9 mouse cellular contexts compared by ENCODE assay signal in the genomic region with DNA sequence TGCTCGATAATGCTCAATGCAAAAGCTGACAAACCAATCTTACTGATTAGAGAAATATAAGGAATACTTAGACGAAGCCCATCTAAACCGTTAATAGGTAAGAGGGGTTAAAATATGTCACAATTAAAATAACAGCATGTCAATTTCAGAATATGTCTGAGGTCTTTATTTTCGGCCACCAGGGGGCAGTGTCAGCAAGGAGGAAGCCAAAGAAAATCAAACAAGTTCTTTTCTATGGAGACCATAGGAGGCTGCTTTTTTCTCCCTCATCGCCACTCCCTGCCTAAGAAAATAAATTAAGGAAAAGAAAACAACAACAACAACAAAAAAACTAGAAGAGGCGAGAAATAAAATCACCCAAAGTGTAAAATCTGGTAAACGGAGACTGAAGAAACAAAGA.
A peak's percentile ranks its signal among the peaks of the same experiment; 100 is the strongest.
DNase-seq lines count a peak whose midpoint lies in the region; ATAC-seq and TF ChIP-seq lines count a peak whose summit lies in the region.
"Had no signal": no experiment of that assay in that cellular context is flagged by ENCODE, and none has a peak within 500 bp of the region (broad histone marks: within the 10 kb centered on the region; RNA-seq: fewer than 3 reads in every experiment).

No protein-coding gene starts in this region.

- no peak overlapping the region for H3K9ac ChIP-seq in intestine, postnatal 0 days (ENCODE audit: low read depth, low read length)
- no peak overlapping the region for H3K9ac ChIP-seq in intestine, embryonic 16.5 days (ENCODE audit: low read depth, low read length)
- H3K9ac ChIP-seq in hindbrain, embryonic 11.5 days (ENCODE audit: low read depth, low read length), result no peak overlapping the region
- H3K9ac ChIP-seq: lung, embryonic 15.5 days had no signal

- peak; percentile 63 for DNase-seq in MN1 (ENCODE audit: low spot score)
- DNase-seq in c-Kit-positive CD71-positive TER-119-negative erythroid progenitor cells, embryonic 14.5 days (ENCODE audit: low read depth), result peak; percentile 8
- DNase-seq in hindbrain, embryonic 11.5 days (ENCODE audit: low spot score), result peak; percentile 81
- peak; percentile 28 to 54 for DNase-seq in left cerebral cortex, postnatal 25 days (ENCODE audit: low spot score in 2 of 2)
- DNase-seq in retina, postnatal 1 day, result peak; percentile 76

- H3K4me1 ChIP-seq in intestine, postnatal 0 days (replicated peaks; ENCODE audit: control insufficient read depth, insufficient read depth, low read length), result no peaks in the 10 kb centered on the region
- no peaks in the 10 kb centered on the region for H3K4me1 ChIP-seq in intestine, embryonic 16.5 days (ENCODE audit: control insufficient read depth, insufficient read depth, low read length)
- H3K4me1 ChIP-seq in hindbrain, embryonic 11.5 days (replicated peaks; ENCODE audit: control insufficient read depth, insufficient read depth, low read length), result no peaks in the 10 kb centered on the region
- H3K4me1 ChIP-seq: lung, embryonic 15.5 days had no signal

- peak; percentile 77 for TF ChIP-seq CTCF in intestine, postnatal 0 days (IDR thresholded peaks at IDR 0.05; ENCODE audit: low read depth)

- ATAC-seq in intestine, postnatal 0 days, result no peak
- no peak for ATAC-seq in intestine, embryonic 16.5 days
- ATAC-seq in hindbrain, embryonic 11.5 days (ENCODE audit: low FRiP score), result peak; percentile 39; the same call in 1 of the 2 replicates
- ATAC-seq in megakaryocyte-erythroid progenitor cell, adult 5-6 weeks (replicated peaks; ENCODE audit: low FRiP score, low TSS enrichment, poor library complexity, severe bottlenecking), result no peak

- no peak overlapping the region for H3K4me3 ChIP-seq in intestine, postnatal 0 days (ENCODE audit: low read depth, low read length)
- no peak overlapping the region for H3K4me3 ChIP-seq in intestine, embryonic 16.5 days (ENCODE audit: low read length)
- H3K4me3 ChIP-seq in hindbrain, embryonic 11.5 days (ENCODE audit: low read depth, low read length), result no peak overlapping the region
- H3K4me3 ChIP-seq: lung, embryonic 15.5 days had no signal

- H3K4me2 ChIP-seq in intestine, postnatal 0 days (replicated peaks; ENCODE audit: low read depth), result no peak overlapping the region
- H3K4me2 ChIP-seq in intestine, embryonic 16.5 days (ENCODE audit: low read depth, low read length), result no peak overlapping the region
- H3K4me2 ChIP-seq in hindbrain, embryonic 11.5 days (replicated peaks; ENCODE audit: low read depth, low read length), result no peak overlapping the region
- H3K4me2 ChIP-seq: lung, embryonic 15.5 days had no signal

- H3K9me3 ChIP-seq in intestine, postnatal 0 days (ENCODE audit: control insufficient read depth), result no peaks in the 10 kb centered on the region
- H3K9me3 ChIP-seq in intestine, embryonic 16.5 days (ENCODE audit: control insufficient read depth, low read length), result no peaks in the 10 kb centered on the region
- H3K9me3 ChIP-seq in hindbrain, embryonic 11.5 days (ENCODE audit: control insufficient read depth, low read length), result no peaks in the 10 kb centered on the region
- H3K9me3 ChIP-seq: lung, embryonic 15.5 days had no signal

- H3K27me3 ChIP-seq in intestine, postnatal 0 days (replicated peaks; ENCODE audit: control insufficient read depth, insufficient read depth, low read length), result no peaks in the 10 kb centered on the region
- no peaks in the 10 kb centered on the region for H3K27me3 ChIP-seq in intestine, embryonic 16.5 days (replicated peaks; ENCODE audit: control insufficient read depth, insufficient read depth, low read length)
- H3K27me3 ChIP-seq in hindbrain, embryonic 11.5 days (ENCODE audit: control insufficient read depth, insufficient read depth, low read length), result no peaks in the 10 kb centered on the region
- H3K27me3 ChIP-seq: lung, embryonic 15.5 days had no signal

- H3K36me3 ChIP-seq in intestine, postnatal 0 days (ENCODE audit: control insufficient read depth, insufficient read depth), result no peaks in the 10 kb centered on the region
- no peaks in the 10 kb centered on the region for H3K36me3 ChIP-seq in intestine, embryonic 16.5 days (ENCODE audit: control insufficient read depth, insufficient read depth, low read length)
- no peaks in the 10 kb centered on the region for H3K36me3 ChIP-seq in hindbrain, embryonic 11.5 days (ENCODE audit: control insufficient read depth, insufficient read depth, low read length)
- H3K36me3 ChIP-seq: lung, embryonic 15.5 days had no signal

- H3K27ac ChIP-seq in intestine, postnatal 0 days (ENCODE audit: low read depth, low read length), result no peak overlapping the region
- H3K27ac ChIP-seq in intestine, embryonic 16.5 days (ENCODE audit: low read length), result no peak overlapping the region
- no peak overlapping the region for H3K27ac ChIP-seq in hindbrain, embryonic 11.5 days (ENCODE audit: low read depth, low read length)
- H3K27ac ChIP-seq: lung, embryonic 15.5 days had no signal

- 47% methylated on average over 7 of the region's 7 CpGs for WGBS in intestine, postnatal 0 days
- 46% methylated on average over 7 of the region's 7 CpGs for WGBS in intestine, embryonic 16.5 days
- WGBS in hindbrain, embryonic 11.5 days, result 42% methylated on average over 7 of the region's 7 CpGs

- intact Hi-C loops in left cerebral cortex, postnatal 25 days (cut with DNase I), result no loop called here

Comparison
In these comparisons a context has a peak if more than half of its experiments do, and no peak if none do; other contexts are left out.
1. DNase-seq: peak in every context shown above with its lines; median percentile 81 in hindbrain, embryonic 11.5 days; 76 in retina, postnatal 1 day; 63 in MN1; 41 in left cerebral cortex, postnatal 25 days; 8 in c-Kit-positive CD71-positive TER-119-negative erythroid progenitor cells, embryonic 14.5 days.